ENCODE assay signal across 10 mouse cellular contexts in genomic region chr8:103938283-103939230, GRCm38 (mm10).
DNase-seq lines count a peak whose midpoint lies in the region; ATAC-seq and TF ChIP-seq lines count a peak whose summit lies in the region.
"Had no signal": no experiment of that assay in that cellular context is flagged by ENCODE, and none has a peak within 500 bp of the region (broad histone marks: within the 10 kb centered on the region; RNA-seq: fewer than 3 reads in every experiment).

No protein-coding gene starts in this region.

- H3K27ac ChIP-seq in hindbrain, embryonic 13.5 days = no peak overlapping the region
- H3K27ac ChIP-seq in hindbrain, embryonic 12.5 days = no peak overlapping the region
- H3K27ac ChIP-seq in kidney, embryonic 14.5 days (ENCODE audit: low read depth, low read length) = no peak overlapping the region
- no peak overlapping the region for H3K27ac ChIP-seq in heart, embryonic 12.5 days (ENCODE audit: poor library complexity, severe bottlenecking)
- H3K27ac ChIP-seq: limb, embryonic 13.5 days had no signal

- no peak overlapping the region for H3K9ac ChIP-seq in hindbrain, embryonic 13.5 days
- H3K9ac ChIP-seq in hindbrain, embryonic 12.5 days = no peak overlapping the region
- no peak overlapping the region for H3K9ac ChIP-seq in kidney, embryonic 14.5 days (ENCODE audit: low read depth, low read length)
- H3K9ac ChIP-seq in heart, embryonic 12.5 days = no peak overlapping the region
- H3K9ac ChIP-seq: limb, embryonic 13.5 days had no signal

- H3K4me1 ChIP-seq in hindbrain, embryonic 13.5 days (replicated peaks) = peaks cover 12% of the 10 kb centered on the region
- no peaks in the 10 kb centered on the region for H3K4me1 ChIP-seq in hindbrain, embryonic 12.5 days
- no peaks in the 10 kb centered on the region for H3K4me1 ChIP-seq in kidney, embryonic 14.5 days (ENCODE audit: control insufficient read depth, insufficient read depth, low read length)
- H3K4me1 ChIP-seq in heart, embryonic 12.5 days (replicated peaks) = 0 out of 2 replicates have a peak, but pooled peaks cover 6% of the 10 kb centered on the region

- H3K4me3 ChIP-seq in hindbrain, embryonic 13.5 days = no peak overlapping the region
- H3K4me3 ChIP-seq in hindbrain, embryonic 12.5 days = no peak overlapping the region
- H3K4me3 ChIP-seq in kidney, embryonic 14.5 days (ENCODE audit: low read length) = no peak overlapping the region
- no peak overlapping the region for H3K4me3 ChIP-seq in heart, embryonic 12.5 days
- H3K4me3 ChIP-seq: limb, embryonic 13.5 days had no signal

- no peaks in the 10 kb centered on the region for H3K27me3 ChIP-seq in hindbrain, embryonic 13.5 days
- no peaks in the 10 kb centered on the region for H3K27me3 ChIP-seq in hindbrain, embryonic 12.5 days
- H3K27me3 ChIP-seq in kidney, embryonic 14.5 days (ENCODE audit: control insufficient read depth, insufficient read depth, low read length) = no peaks in the 10 kb centered on the region
- no peaks in the 10 kb centered on the region for H3K27me3 ChIP-seq in heart, embryonic 12.5 days (replicated peaks)
- H3K27me3 ChIP-seq: limb, embryonic 13.5 days; Patski had no signal

- DNase-seq in brain, embryonic 14.5 days (ENCODE audit: low read depth) = peak; percentile 91
- peak; percentile 32 to 39 for DNase-seq in left cerebral cortex, postnatal 36 days (ENCODE audit: low spot score in 2 of 2)
- no peak for DNase-seq in spleen, postnatal 36 days (ENCODE audit: low spot score in 2 of 2)

- TF ChIP-seq CTCF in brain, embryonic 14.5 days (IDR thresholded peaks at IDR 0.05; ENCODE audit: borderline replicate concordance, extremely low read depth, insufficient read depth, insufficient read length) = no peak

- H3K36me3 ChIP-seq in hindbrain, embryonic 13.5 days = no peaks in the 10 kb centered on the region
- H3K36me3 ChIP-seq in hindbrain, embryonic 12.5 days = no peaks in the 10 kb centered on the region
- no peaks in the 10 kb centered on the region for H3K36me3 ChIP-seq in kidney, embryonic 14.5 days (ENCODE audit: control insufficient read depth, insufficient read depth, low read length)
- H3K36me3 ChIP-seq in heart, embryonic 12.5 days = no peaks in the 10 kb centered on the region
- H3K36me3 ChIP-seq: limb, embryonic 13.5 days had no signal

- no peaks in the 10 kb centered on the region for H3K9me3 ChIP-seq in hindbrain, embryonic 13.5 days
- H3K9me3 ChIP-seq in hindbrain, embryonic 12.5 days (replicated peaks) = 0 out of 2 replicates have a peak, but pooled peaks cover 4% of the 10 kb centered on the region
- peaks cover 5% of the 10 kb centered on the region; the same call in 1 of the 2 replicates for H3K9me3 ChIP-seq in kidney, embryonic 14.5 days (ENCODE audit: control insufficient read depth, low read length)
- H3K9me3 ChIP-seq in heart, embryonic 12.5 days (replicated peaks) = peaks cover 11% of the 10 kb centered on the region
- H3K9me3 ChIP-seq: limb, embryonic 13.5 days had no signal

- WGBS in hindbrain, embryonic 13.5 days = 48% methylated on average over 11 of the region's 11 CpGs
- WGBS in hindbrain, embryonic 12.5 days = 49% methylated on average over 11 of the region's 11 CpGs
- WGBS in kidney, embryonic 14.5 days = 55% methylated on average over 11 of the region's 11 CpGs
- 30% methylated on average over 11 of the region's 11 CpGs for WGBS in heart, embryonic 12.5 days

- ATAC-seq in hindbrain, embryonic 13.5 days (ENCODE audit: low FRiP score) = peak; percentile 49; the same call in 1 of the 2 replicates
- ATAC-seq in hindbrain, embryonic 12.5 days (ENCODE audit: low FRiP score) = no peak
- peak; percentile 34 for ATAC-seq in frontal cortex, adult (ENCODE audit: low TSS enrichment)
- ATAC-seq in kidney, embryonic 14.5 days (ENCODE audit: low FRiP score, low TSS enrichment) = no peak
- ATAC-seq in heart, embryonic 12.5 days (ENCODE audit: insufficient number of reproducible peaks, low FRiP score) = no peak
- ATAC-seq: Patski had no signal

- no peak overlapping the region for H3K4me2 ChIP-seq in hindbrain, embryonic 13.5 days
- H3K4me2 ChIP-seq in hindbrain, embryonic 12.5 days (replicated peaks) = no peak overlapping the region
- H3K4me2 ChIP-seq in kidney, embryonic 14.5 days (replicated peaks; ENCODE audit: low read depth, low read length) = no peak overlapping the region
- H3K4me2 ChIP-seq in heart, embryonic 12.5 days = no peak overlapping the region
- H3K4me2 ChIP-seq: limb, embryonic 13.5 days had no signal

- intact Hi-C loops in left cerebral cortex, postnatal 36 days (cut with DNase I) = no loop called here

- no peak for TF ChIP-seq POLR2A in brain, embryonic 14.5 days (IDR thresholded peaks at IDR 0.05; ENCODE audit: borderline replicate concordance, extremely low read depth, insufficient read depth, insufficient read length, poor library complexity, severe bottlenecking)

Comparison
In these comparisons a context has a peak if more than half of its experiments do, and no peak if none do; other contexts are left out.
1. ATAC-seq: peak in hindbrain, embryonic 13.5 days (single experiment) and frontal cortex, adult (single experiment); none in hindbrain, embryonic 12.5 days (single experiment), kidney, embryonic 14.5 days (single experiment) and heart, embryonic 12.5 days (single experiment).
2. DNase-seq: peak in brain, embryonic 14.5 days (single experiment) and left cerebral cortex, postnatal 36 days (2 of 2); none in spleen, postnatal 36 days (0 of 2).